ENCODE assay signal across 12 mouse cellular contexts in the genomic region with DNA sequence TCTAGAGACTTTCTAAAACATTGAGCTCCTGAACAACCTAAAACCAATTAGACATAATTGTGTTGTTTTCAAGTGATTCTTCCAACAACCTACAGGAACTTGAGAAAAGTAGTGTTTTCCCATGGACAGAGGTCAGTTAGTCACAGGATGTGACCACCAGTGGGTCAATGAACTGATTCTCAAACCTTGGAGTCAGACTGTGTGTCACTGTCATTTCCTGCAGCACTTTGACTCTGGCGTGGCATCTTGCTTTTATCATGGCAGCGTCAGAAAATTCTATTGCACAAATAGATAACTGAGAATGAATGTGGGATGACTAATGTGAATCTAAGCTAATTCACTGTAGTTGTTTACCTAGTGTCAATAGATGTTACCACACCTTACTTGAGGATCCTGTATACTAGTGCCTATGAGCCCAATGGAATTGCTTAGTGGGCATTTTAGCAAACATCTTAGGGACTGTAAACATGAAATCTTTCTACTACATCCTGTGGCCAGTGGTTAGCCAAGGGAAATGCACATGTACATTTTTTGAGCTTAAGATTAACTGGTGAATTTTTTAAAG.
"Had no signal": no experiment of that assay in that cellular context is flagged by ENCODE, and none has a peak within 500 bp of the region (broad histone marks: within the 10 kb centered on the region; RNA-seq: fewer than 3 reads in every experiment).

No protein-coding gene starts in this region.

- H3K4me2 ChIP-seq: kidney, embryonic 15.5 days; lung, embryonic 14.5 days; midbrain, embryonic 13.5 days; neural tube, embryonic 12.5 days had no signal

- H3K4me3 ChIP-seq: kidney, embryonic 15.5 days; limb, embryonic 10.5 days; midbrain, embryonic 13.5 days; neural tube, embryonic 12.5 days had no signal

- H3K36me3 ChIP-seq: kidney, embryonic 15.5 days; limb, embryonic 10.5 days; midbrain, embryonic 13.5 days; neural tube, embryonic 12.5 days had no signal

- H3K9me3 ChIP-seq: kidney, embryonic 15.5 days; limb, embryonic 10.5 days; midbrain, embryonic 13.5 days; neural tube, embryonic 12.5 days had no signal

- H3K27ac ChIP-seq: kidney, embryonic 15.5 days; limb, embryonic 10.5 days; liver, embryonic 14.5 days; midbrain, embryonic 13.5 days; neural tube, embryonic 12.5 days had no signal

- ATAC-seq: midbrain, embryonic 13.5 days had no signal

- H3K4me1 ChIP-seq: kidney, embryonic 15.5 days; limb, embryonic 10.5 days; midbrain, embryonic 13.5 days; neural tube, embryonic 12.5 days had no signal

- DNase-seq: kidney, adult 2 months; kidney, postnatal 14 days; lung, postnatal 14 days; right cerebral cortex, postnatal 4 days; spleen, adult 18-20 months; thymus, postnatal 4 days had no signal

- H3K9ac ChIP-seq: kidney, embryonic 15.5 days; liver, embryonic 14.5 days; lung, embryonic 14.5 days; midbrain, embryonic 13.5 days; neural tube, embryonic 12.5 days had no signal

- H3K27me3 ChIP-seq: kidney, embryonic 15.5 days; midbrain, embryonic 13.5 days; neural tube, embryonic 12.5 days had no signal
